Mouse (Mus musculus): ENCODE data around the gene Scfd2.

The Scfd2 gene

GRCm38 (mm10) chr5:74455510-74456269 lies 75.9 kb downstream of the Scfd2 start:
- no peak for DNase-seq

GRCm38 (mm10) chr5:74455094-74455493 lies 76.5 kb downstream of the Scfd2 start:
- DNase-seq, result no peak

- no peak for DNase-seq
Measured at GRCm38 (mm10) chr5:74450977-74451376, 80.6 kb downstream of the Scfd2 start.

- DNase-seq, result no peak
Measured at GRCm38 (mm10) chr5:74447517-74448334, 83.8 kb downstream of the Scfd2 start.

- no peak for DNase-seq
Measured at GRCm38 (mm10) chr5:74445861-74446260, 85.7 kb downstream of the Scfd2 start.

- DNase-seq, result no peak
Measured at GRCm38 (mm10) chr5:74438353-74438752, 93.2 kb downstream of the Scfd2 start.

GRCm38 (mm10) chr5:74433580-74434147 lies 97.9 kb downstream of the Scfd2 start:
- peak; percentile 70 to 88 for DNase-seq

- DNase-seq, result no peak
Measured at GRCm38 (mm10) chr5:74432879-74433539, 98.5 kb downstream of the Scfd2 start.

GRCm38 (mm10) chr5:74420615-74421132 lies 110.9 kb downstream of the Scfd2 start:
- no peak for DNase-seq

GRCm38 (mm10) chr5:74412557-74412956 lies 119.0 kb downstream of the Scfd2 start:
- DNase-seq, result no peak

- no peak for DNase-seq
Measured at GRCm38 (mm10) chr5:74404887-74405286, 126.7 kb downstream of the Scfd2 start.

- peak; percentile 17 to 29 for DNase-seq
Measured at GRCm38 (mm10) chr5:74404083-74404482, 127.5 kb downstream of the Scfd2 start.

- DNase-seq, result no peak
Measured at GRCm38 (mm10) chr5:74402626-74403025, 128.9 kb downstream of the Scfd2 start.

- no peak for DNase-seq
Measured at GRCm38 (mm10) chr5:74391806-74392205, 139.8 kb downstream of the Scfd2 start.

- DNase-seq, result no peak
Measured at GRCm38 (mm10) chr5:74391346-74391745, 140.2 kb downstream of the Scfd2 start.

GRCm38 (mm10) chr5:74388849-74389248 lies 142.7 kb downstream of the Scfd2 start:
- DNase-seq, result peak; percentile 19 to 45

GRCm38 (mm10) chr5:74388101-74388500 lies 143.5 kb downstream of the Scfd2 start:
- DNase-seq, result no peak

- DNase-seq, result no peak
Measured at GRCm38 (mm10) chr5:74387143-74387886, 144.2 kb downstream of the Scfd2 start.

GRCm38 (mm10) chr5:74380045-74380444 lies 151.5 kb downstream of the Scfd2 start:
- no peak for DNase-seq

- DNase-seq, result no peak
Measured at GRCm38 (mm10) chr5:74366710-74367101, 164.9 kb downstream of the Scfd2 start.

GRCm38 (mm10) chr5:74365984-74366709 lies 165.4 kb downstream of the Scfd2 start:
- DNase-seq, result no peak

All from kidney, postnatal 36 days (tissue).